Mouse (Mus musculus) CH12.LX (cell line): ENCODE results near the gene Npw. TPM values are rescaled to one million over a fixed set of nuclear protein-coding genes. Genes with fewer than 3 reads are reported as not detected.

Experiments
- DNase-seq: peaks from one replicate; pipeline ENCODE4 v3.0.0-alpha.2; 2013; ENCODE audit errors: extremely low read depth
- H3K27ac ChIP-seq: 2 replicates; pipeline ENCODE4 v1.5.1; 2012; ENCODE audit warnings: low read depth, mild to moderate bottlenecking, control low read depth, moderate library complexity; ENCODE audit not compliant: insufficient read depth
- H3K27me3 ChIP-seq: replicated peaks from 2 replicates; pipeline ENCODE3; 2012; ENCODE audit warnings: inconsistent platforms
- H3K36me3 ChIP-seq, 2 experiments: replicated peaks in 1 of 2; 2 replicates each; pipeline versions ENCODE3 to v1.6.1; 2012; ENCODE audit warnings: inconsistent platforms in 1 of 2, low read length in 1 of 2, mild to moderate bottlenecking in 1 of 2, mixed read lengths in 1 of 2, moderate library complexity in 1 of 2; ENCODE audit not compliant: control insufficient read depth in 1 of 2, insufficient read depth in 1 of 2
- H3K4me1 ChIP-seq, 2 experiments: 2 replicates each; pipeline ENCODE4 v1.6.1; 2012; ENCODE audit warnings: inconsistent platforms in 1 of 2, moderate library complexity in 1 of 2; ENCODE audit not compliant: insufficient read depth in 2 of 2, control insufficient read depth in 1 of 2
- H3K4me2 ChIP-seq: 2 replicates; pipeline ENCODE4 v1.6.1; 2012; ENCODE audit warnings: low read depth, mild to moderate bottlenecking, control low read depth; ENCODE audit not compliant: poor library complexity, insufficient read depth, severe bottlenecking
- H3K4me3 ChIP-seq, 3 experiments: fragments of 150-350 bp in 1 of 3; sonication (generic) in 1 of 3; replicated peaks in 1 of 3; 2 replicates each; pipeline versions ENCODE3 to v1.5.1; 2011 to 2012; ENCODE audit warnings: low read depth in 2 of 3, low read length in 2 of 3, mild to moderate bottlenecking in 2 of 3, moderate library complexity in 2 of 3, control low read depth in 1 of 3, improper control_type of control experiment in 1 of 3, inconsistent platforms in 1 of 3, mixed read lengths in 1 of 3; ENCODE audit not compliant: poor library complexity in 1 of 3
- H3K79me2 ChIP-seq: replicated peaks from 2 replicates; pipeline ENCODE4 v1.6.1; 2012; ENCODE audit warnings: mild to moderate bottlenecking, moderate library complexity; ENCODE audit not compliant: control insufficient read depth, poor library complexity, insufficient read depth, severe bottlenecking; ENCODE audit errors: extremely low read depth
- H3K9ac ChIP-seq: 2 replicates; pipeline ENCODE4 v1.6.1; 2012; ENCODE audit warnings: low read depth, mild to moderate bottlenecking, control low read depth, moderate library complexity; ENCODE audit not compliant: insufficient read depth
- H3K9me3 ChIP-seq: replicated peaks from 2 replicates; pipeline ENCODE3; 2012; ENCODE audit warnings: low read length, inconsistent platforms, mixed read lengths
- BHLHE40 ChIP-seq: IDR thresholded peaks from 2 replicates; pipeline ENCODE4 v1.6.1; 2011; ENCODE audit warnings: mild to moderate bottlenecking, low read depth, low read length, improper control_type of control experiment
- CHD1 ChIP-seq: IDR thresholded peaks from 2 replicates; pipeline ENCODE4 v1.6.1; 2012; ENCODE audit warnings: low read depth, low read length, improper control_type of control experiment, inconsistent platforms
- CHD2 ChIP-seq: IDR thresholded peaks from 2 replicates; pipeline ENCODE4 v1.6.1; 2011; ENCODE audit warnings: low read length, improper control_type of control experiment
- CTCF ChIP-seq, 2 experiments: IDR thresholded peaks in 1 of 2; conservative IDR thresholded peaks in 1 of 2; 2 replicates each; pipeline ENCODE4 v1.5.1; 2011 to 2012; ENCODE audit warnings: low read depth in 2 of 2, low read length in 2 of 2, improper control_type of control experiment in 1 of 2, inconsistent platforms in 1 of 2, mild to moderate bottlenecking in 1 of 2, moderate library complexity in 1 of 2
- ELF1 ChIP-seq: IDR thresholded peaks from 2 replicates; pipeline ENCODE4 v1.6.1; 2014; ENCODE audit warnings: low read depth, mild to moderate bottlenecking, inconsistent platforms, low read length, improper control_type of control experiment
- ETS1 ChIP-seq: conservative IDR thresholded peaks from 2 replicates; pipeline ENCODE4 v1.6.1; 2012; ENCODE audit warnings: low read depth, mild to moderate bottlenecking, inconsistent platforms, low read length, improper control_type of control experiment, moderate library complexity
- HCFC1 ChIP-seq: IDR thresholded peaks from 2 replicates; pipeline ENCODE4 v1.6.1; 2012; ENCODE audit warnings: low read depth, mild to moderate bottlenecking, inconsistent platforms, low read length, improper control_type of control experiment
- MAZ ChIP-seq: IDR thresholded peaks from 2 replicates; pipeline ENCODE4 v1.6.1; 2012; ENCODE audit warnings: low read depth, mild to moderate bottlenecking, inconsistent platforms, low read length, improper control_type of control experiment, moderate library complexity
- MEF2A ChIP-seq: IDR thresholded peaks from 2 replicates; pipeline ENCODE4 v1.6.1; 2014; ENCODE audit warnings: low read depth, mild to moderate bottlenecking, inconsistent platforms, low read length, improper control_type of control experiment, borderline replicate concordance
- MXI1 ChIP-seq: IDR thresholded peaks from 2 replicates; pipeline ENCODE4 v1.6.1; 2011; ENCODE audit warnings: mild to moderate bottlenecking, low read depth, low read length, improper control_type of control experiment
- MYC ChIP-seq: IDR thresholded peaks from 2 replicates; pipeline ENCODE4 v1.6.1; 2011; ENCODE audit warnings: low read depth, mild to moderate bottlenecking, improper control_type of control experiment, low read length
- NELFE ChIP-seq: IDR thresholded peaks from 2 replicates; pipeline ENCODE4 v1.6.1; 2011; ENCODE audit warnings: low read depth, low read length, improper control_type of control experiment
- NRF1 ChIP-seq: IDR thresholded peaks from 2 replicates; pipeline ENCODE4 v1.6.1; 2014; ENCODE audit warnings: low read depth, mild to moderate bottlenecking, inconsistent platforms, low read length, improper control_type of control experiment, moderate library complexity
- PAX5 ChIP-seq: IDR thresholded peaks from 2 replicates; pipeline ENCODE4 v1.6.1; 2012; ENCODE audit warnings: low read length, inconsistent platforms, mixed read lengths
- POLR2A ChIP-seq: IDR thresholded peaks from 2 replicates; pipeline ENCODE4 v1.6.1; 2011; ENCODE audit warnings: low read depth, mild to moderate bottlenecking, improper control_type of control experiment, low read length
- SIN3A ChIP-seq: IDR thresholded peaks from 2 replicates; pipeline ENCODE4 v1.6.1; 2012; ENCODE audit warnings: low read length, improper control_type of control experiment, inconsistent platforms
- SMC3 ChIP-seq: IDR thresholded peaks from 2 replicates; pipeline ENCODE4 v1.6.1; 2011; ENCODE audit warnings: low read depth, low read length, improper control_type of control experiment
- TCF12 ChIP-seq: IDR thresholded peaks from 2 replicates; pipeline ENCODE4 v1.6.1; 2014; ENCODE audit warnings: low read depth, mild to moderate bottlenecking, inconsistent platforms, low read length, improper control_type of control experiment
- ZKSCAN1 ChIP-seq: IDR thresholded peaks from 2 replicates; pipeline ENCODE4 v1.6.1; 2012; ENCODE audit warnings: low read depth, inconsistent platforms, low read length, improper control_type of control experiment, borderline replicate concordance
- ZMIZ1 ChIP-seq: IDR thresholded peaks from 2 replicates; pipeline ENCODE4 v1.6.1; 2012; ENCODE audit warnings: low read depth, mild to moderate bottlenecking, inconsistent platforms, low read length, improper control_type of control experiment
- dilution Hi-C: fragments of 300-500 bp; cut with MboI; formaldehyde crosslinking; loops from 2 replicates; pipeline ENCODE4 v1.14.3; 2020; ENCODE audit warnings: low sequenced_read_pairs; ENCODE audit not compliant: extremely low pct_unique_long_range_greater_than_20kb, extremely low pct_ligation_motif_present
- in situ Hi-C: fragments of 300-500 bp; cut with MboI; formaldehyde crosslinking; loops from 3 replicates; pipeline ENCODE4 v1.14.3; 2019; ENCODE audit warnings: low sequenced_read_pairs, low pct_ligation_motif_present, low pct_unique_long_range_greater_than_20kb, mixed read lengths
- polyA plus RNA-seq: library from polyadenylated mRNA; unstranded; fragments of >175 nt; gene quantifications from 2 replicates; pipeline ENCODE4 v1.2.1, GENCODE M21; 2012; ENCODE audit warnings: low read depth; ENCODE audit not compliant: insufficient read length
- total RNA-seq, 2 experiments: library from RNA; depleted of rRNA; stranded (reverse); fragments of 300-350 nt in 1 of 2; fragments of >200 nt in 1 of 2; gene quantifications; 2 replicates each; pipeline ENCODE4 v1.2.3; 2012 to 2014

Gene Npw
- total and polyA plus RNA-seq, 3 experiments: not detected

GRCm38 (mm10) chr17:24696011-24696697 is 37.9 kb upstream of the Npw start, which contains the start of the genes Gfer and Noxo1:
Gene Gfer (minus strand): TSS chr17:24696156.
Gene Noxo1 (plus strand): TSS chr17:24696234.
- in situ Hi-C loops: no loop called here
- peak; percentile 72 for DNase-seq
- peak within 1 kb of the TSS; percentile 79 to 87 (median 85) for H3K4me3 ChIP-seq
- peaks cover 25 to 46% of the 10 kb centered on the region in 2 experiments for H3K36me3 ChIP-seq
- peaks cover 11 to 53% of the 10 kb centered on the region in 2 experiments for H3K4me1 ChIP-seq
- no peaks in the 10 kb centered on the region for H3K9me3 ChIP-seq
- peak within 1 kb of the TSS; percentile 70 for H3K4me2 ChIP-seq
- dilution Hi-C loops: no loop called here
- TF ChIP-seq MXI1: peak; percentile 85
- TF ChIP-seq ZMIZ1: peak; percentile 61; the same call in 1 of the 2 replicates
- peak; percentile 57 for TF ChIP-seq SIN3A
- TF ChIP-seq MAZ: no peak
- peak; percentile 27; the same call in 1 of the 2 replicates for TF ChIP-seq ELF1
- TF ChIP-seq ZKSCAN1: no peak
- TF ChIP-seq ETS1: no peak
- TF ChIP-seq HCFC1: peak; percentile 10; the same call in 1 of the 2 replicates
- TF ChIP-seq POLR2A: peak; percentile 84
- TF ChIP-seq CTCF (conservative IDR thresholded peaks at IDR 0.05 in 1 of 2, IDR thresholded peaks at IDR 0.05 in 1 of 2; ENCODE audit: low read depth in 2 of 2, low read length in 2 of 2): peak in 1 of 2 experiments; percentile 18; a peak in 2 of 4 replicates
- no peak for TF ChIP-seq CHD2
- TF ChIP-seq TCF12: peak; percentile 75
- TF ChIP-seq MYC: peak; percentile 31; the same call in 1 of the 2 replicates
- 0 out of 2 replicates have a peak, but pooled peaks have one; percentile 44 for TF ChIP-seq NELFE
- TF ChIP-seq BHLHE40: peak; percentile 74
- TF ChIP-seq MEF2A: no peak
- TF ChIP-seq NRF1: peak; percentile 48; the same call in 1 of the 2 replicates
- TF ChIP-seq, all 38 proteins: peak for 12
- H3K79me2 ChIP-seq: no peaks in the 10 kb centered on the region
- peak within 1 kb of the TSS; percentile 72 for H3K9ac ChIP-seq
- peak within 1 kb of the TSS; percentile 41 for H3K27ac ChIP-seq
- H3K27me3 ChIP-seq: no peaks in the 10 kb centered on the region

- no peak for TF ChIP-seq SMC3
- no peak for TF ChIP-seq CTCF (conservative IDR thresholded peaks at IDR 0.05 in 1 of 2, IDR thresholded peaks at IDR 0.05 in 1 of 2; ENCODE audit: low read depth in 2 of 2, low read length in 2 of 2)
- TF ChIP-seq ZMIZ1: no peak
- no peak for TF ChIP-seq ETS1
- no peak for TF ChIP-seq MAZ
- no peak for TF ChIP-seq CHD2
- no peak for TF ChIP-seq BHLHE40
- TF ChIP-seq CHD1: no peak
- no peak for TF ChIP-seq MYC
- no peak for TF ChIP-seq PAX5
- in situ Hi-C loops: no loop called here
- H3K9ac ChIP-seq: peak overlapping the region; percentile 72
- H3K36me3 ChIP-seq: peaks cover 19 to 39% of the 10 kb centered on the region in 2 experiments
- H3K27ac ChIP-seq: peak overlapping the region; percentile 36
- no peaks in the 10 kb centered on the region for H3K79me2 ChIP-seq
- peak overlapping the region; percentile 70 for H3K4me2 ChIP-seq
- H3K9me3 ChIP-seq: no peaks in the 10 kb centered on the region
- H3K27me3 ChIP-seq: peaks cover 5% of the 10 kb centered on the region
- peak overlapping the region; percentile 79 to 86 (median 85) for H3K4me3 ChIP-seq
- dilution Hi-C loops: no loop called here
- H3K4me1 ChIP-seq: peaks cover 11 to 53% of the 10 kb centered on the region in 2 experiments
- no peak for DNase-seq
Observed at GRCm38 (mm10) chr17:24695326-24696010, 37.2 kb upstream of the Npw start.
